Mouse (Mus musculus) bone marrow, adult 2 months (tissue): ENCODE results near the gene Fry.

Source experiments
- CTCF ChIP-seq: fragments of 200-500 bp; IDR thresholded peaks from 2 replicates; pipeline ENCODE4 v1.5.1; 2011; ENCODE audit warnings: low read length, control low read depth; ENCODE audit not compliant: control insufficient read depth, insufficient read depth
- POLR2A ChIP-seq: fragments of 200-500 bp; IDR thresholded peaks from 2 replicates; pipeline ENCODE4 v1.6.1; 2011; ENCODE audit warnings: low read depth, mild to moderate bottlenecking, control low read depth, low read length, borderline replicate concordance; ENCODE audit not compliant: control insufficient read depth

GRCm38 (mm10) chr5:150418035-150418434, 299.6 kb downstream of the Fry start:
- no peak for TF ChIP-seq POLR2A
- TF ChIP-seq CTCF: no peak
